Mouse (Mus musculus) heart, embryonic 14.5 days (tissue): Measurements from ENCODE around the gene Il3. TPM values are rescaled to one million over a fixed set of nuclear protein-coding genes. Genes with fewer than 3 reads are reported as not detected.

Experiments
- polyA plus RNA-seq: library from polyadenylated mRNA; unstranded; fragments of >200 nt; fragmentation: Nextera tagmentation; extraction: Ambion mirVana; gene quantifications from 2 replicates; pipeline ENCODE4 v1.2.1, GENCODE M21; 2014

Gene Il3
- polyA plus RNA-seq, 1 experiment from 2014 or later = not detected

Other genes with a start within 250 kb of the Il3 start
- 0.26 and 1.3 TPM in 2 replicates for gene Slc22a4, start 239.2 kb downstream of the Il3 start, polyA plus RNA-seq
- gene Pdlim4, start 198.3 kb downstream of the Il3 start, polyA plus RNA-seq = 11.5 and 14.6 TPM in 2 replicates
- 40.3 and 40.6 TPM in 2 replicates for gene P4ha2, start 167.2 kb downstream of the Il3 start, polyA plus RNA-seq
- gene Csf2, start 17.6 kb downstream of the Il3 start, polyA plus RNA-seq = not detected in 2 replicates
- gene Acsl6, start 36.5 kb upstream of the Il3 start, polyA plus RNA-seq = 0.22 and 0.28 TPM in 2 replicates
- gene Meikin, start 103.4 kb upstream of the Il3 start, polyA plus RNA-seq = not detected in 2 replicates
- 9.9 and 11.0 TPM in 2 replicates for gene Fnip1, start 170.9 kb upstream of the Il3 start, polyA plus RNA-seq